Mouse (Mus musculus) spleen, embryonic (tissue): ENCODE data around the gene Gm21904.
"Not testable (repeated sequence)": the region's sequence is repeated elsewhere in the genome, so short reads cannot be mapped to it uniquely, and the experiment has no call there.

Experiments
- CTCF ChIA-PET: fragments of 350-600 bp; sonication (Branson Sonifier 250); formaldehyde crosslinking; loops from one replicate; lab custom pipeline; 2022; lab: Charles Lee

The Gm21904 gene

GRCm38 (mm10) chrY:17846166-17846565, at the start of gene Gm21904:
TSS of gene Gm21904 (minus strand) at chrY:17846266.
- CTCF ChIA-PET: not testable (repeated sequence)

GRCm38 (mm10) chrY:17874441-17874840, 28.4 kb upstream of the Gm21904 start, which contains the start of the genes Gm20772 and Gm20831:
TSS of gene Gm20772 (plus strand) at chrY:17874741.
TSS of gene Gm20831 (plus strand) at chrY:17874741.
- CTCF ChIA-PET: not testable (repeated sequence)
